In the genomic region with DNA sequence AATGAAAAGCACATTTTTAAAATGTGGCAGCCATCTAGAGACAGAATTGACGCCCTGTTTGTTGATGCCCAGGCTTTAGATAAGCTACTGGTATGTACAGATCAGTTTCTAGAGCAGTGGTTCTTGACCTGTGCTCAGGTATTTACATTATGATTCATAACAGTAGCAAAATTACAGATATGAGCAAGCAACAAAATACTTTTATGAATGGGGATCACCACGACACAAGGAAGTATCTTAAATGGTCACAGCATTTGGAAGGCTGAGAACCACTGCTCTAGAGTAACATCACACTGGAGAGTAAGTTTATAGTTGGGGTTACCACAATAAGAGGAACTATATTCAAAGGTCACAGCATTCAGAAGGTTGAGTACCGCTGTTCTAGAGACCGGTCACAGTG, we compare ENCODE assay signal across 27 mouse cellular contexts.
"Had no signal": no experiment of that assay in that cellular context is flagged by ENCODE, and none has a peak within 500 bp of the region (broad histone marks: within the 10 kb centered on the region; RNA-seq: fewer than 3 reads in every experiment).

No protein-coding gene starts in this region.

- H3K9ac ChIP-seq: embryonic facial prominence, embryonic 12.5 days; embryonic facial prominence, embryonic 13.5 days; embryonic facial prominence, embryonic 15.5 days; forebrain, embryonic 12.5 days; forebrain, embryonic 13.5 days; forebrain, embryonic 15.5 days; forebrain, postnatal 0 days had no signal

- DNase-seq: cerebellum, adult 9-10 months; cerebellum, adult 9-11 months; cerebellum, postnatal 10 days; cerebellum, postnatal 14 days; cerebellum, postnatal 25 days; cerebellum, postnatal 36 days; embryo, embryonic 11 days; forebrain, postnatal 0 days; gastrocnemius, adult 2 months; gastrocnemius, postnatal 10 days; gastrocnemius, postnatal 14 days; gastrocnemius, postnatal 25 days; gastrocnemius, postnatal 36 days; heart, adult 11 months; heart, adult 18-20 months; heart, adult 2 months had no signal

- H3K9me3 ChIP-seq: embryonic facial prominence, embryonic 10.5 days; embryonic facial prominence, embryonic 12.5 days; embryonic facial prominence, embryonic 13.5 days; embryonic facial prominence, embryonic 15.5 days; forebrain, embryonic 10.5 days; forebrain, embryonic 12.5 days; forebrain, embryonic 13.5 days; forebrain, embryonic 15.5 days had no signal

- H3K27me3 ChIP-seq: embryonic facial prominence, embryonic 12.5 days; embryonic facial prominence, embryonic 13.5 days; embryonic facial prominence, embryonic 15.5 days; forebrain, embryonic 12.5 days; forebrain, embryonic 13.5 days; forebrain, embryonic 15.5 days had no signal

- ATAC-seq: forebrain, embryonic 13.5 days; forebrain, embryonic 14.5 days; forebrain, embryonic 15.5 days; forebrain, embryonic 16.5 days; forebrain, postnatal 0 days had no signal

- H3K36me3 ChIP-seq: embryonic facial prominence, embryonic 10.5 days; embryonic facial prominence, embryonic 12.5 days; embryonic facial prominence, embryonic 13.5 days; embryonic facial prominence, embryonic 15.5 days; forebrain, embryonic 10.5 days; forebrain, embryonic 12.5 days; forebrain, embryonic 15.5 days had no signal

- H3K4me2 ChIP-seq: embryonic facial prominence, embryonic 12.5 days; embryonic facial prominence, embryonic 13.5 days; embryonic facial prominence, embryonic 15.5 days; forebrain, embryonic 12.5 days; forebrain, embryonic 13.5 days; forebrain, embryonic 15.5 days had no signal

- H3K4me1 ChIP-seq: embryonic facial prominence, embryonic 12.5 days; embryonic facial prominence, embryonic 13.5 days; embryonic facial prominence, embryonic 15.5 days; forebrain, embryonic 13.5 days; forebrain, embryonic 15.5 days had no signal

- H3K4me3 ChIP-seq: embryonic facial prominence, embryonic 10.5 days; embryonic facial prominence, embryonic 12.5 days; embryonic facial prominence, embryonic 13.5 days; embryonic facial prominence, embryonic 15.5 days; erythroblast, embryonic 14.5 days; forebrain, embryonic 10.5 days; forebrain, embryonic 12.5 days; forebrain, embryonic 13.5 days; forebrain, embryonic 15.5 days; gastrocnemius, adult 2 months; heart, adult 2 months had no signal

- H3K27ac ChIP-seq: embryonic facial prominence, embryonic 10.5 days; embryonic facial prominence, embryonic 12.5 days; embryonic facial prominence, embryonic 13.5 days; embryonic facial prominence, embryonic 15.5 days; forebrain, embryonic 10.5 days; forebrain, embryonic 12.5 days; forebrain, embryonic 13.5 days; forebrain, embryonic 15.5 days; heart, adult 2 months had no signal
